Mouse (Mus musculus): Measurements from ENCODE around the gene Hap1. TPM values are rescaled to one million over a fixed set of nuclear protein-coding genes. Genes with fewer than 3 reads are reported as not detected.
"Not testable (repeated sequence)": the region's sequence is repeated elsewhere in the genome, so short reads cannot be mapped to it uniquely, and the experiment has no call there.

Gene Hap1
- total RNA-seq, 4 experiments from 2014 or later, result 50.2 to 117 (median 83.7) TPM

- no peak for DNase-seq
Measured at GRCm38 (mm10) chr11:100318529-100319451, 37.1 kb downstream of the Hap1 start.

DNA sequence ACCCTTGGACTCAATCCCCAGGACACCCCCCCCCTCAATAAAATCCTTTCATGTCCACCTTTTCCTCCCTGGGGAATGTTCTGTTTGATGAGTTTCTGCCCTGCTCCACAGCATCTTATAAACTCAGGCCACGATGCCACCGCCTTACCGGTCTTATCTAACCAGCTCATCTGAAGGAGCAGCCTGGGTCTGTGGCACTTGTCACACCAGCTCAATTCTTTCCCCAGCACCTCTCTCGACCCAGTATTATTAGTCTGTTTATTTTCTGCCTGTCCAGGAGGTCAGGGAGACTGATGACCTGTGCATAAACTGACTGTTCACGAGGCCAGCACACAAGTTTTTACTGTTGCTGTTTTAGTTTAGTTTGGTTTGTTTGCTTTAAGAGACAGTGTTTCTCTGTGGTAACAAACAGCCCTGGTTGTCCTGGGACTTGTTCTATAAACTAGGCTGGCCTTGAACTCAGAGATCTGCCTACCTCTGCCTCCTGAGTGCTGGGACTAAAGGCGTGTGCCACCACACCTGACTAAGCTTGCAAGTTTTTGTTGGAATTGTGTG is 38.0 kb downstream of the Hap1 start:
- no peak for DNase-seq

DNA sequence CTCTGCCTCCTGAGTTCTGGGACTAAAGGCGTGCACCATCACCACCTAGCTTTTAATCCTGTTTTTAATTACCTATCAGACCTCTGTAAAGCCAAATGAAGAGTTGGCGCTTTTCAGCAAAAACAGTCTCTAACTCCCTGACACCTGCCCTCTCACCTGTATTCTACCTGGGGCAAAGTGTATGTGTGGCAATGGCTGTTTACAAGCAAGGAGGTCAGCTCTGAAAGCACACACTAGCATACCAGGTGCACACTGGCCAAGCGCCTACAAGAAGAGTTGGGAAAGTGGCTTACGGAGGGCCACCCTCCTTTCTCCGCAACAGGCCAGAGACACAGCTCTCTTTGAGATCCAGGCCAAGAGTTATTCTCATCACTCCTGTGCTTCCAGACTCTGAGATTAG is 40.5 kb downstream of the Hap1 start:
- no peak for DNase-seq

DNA sequence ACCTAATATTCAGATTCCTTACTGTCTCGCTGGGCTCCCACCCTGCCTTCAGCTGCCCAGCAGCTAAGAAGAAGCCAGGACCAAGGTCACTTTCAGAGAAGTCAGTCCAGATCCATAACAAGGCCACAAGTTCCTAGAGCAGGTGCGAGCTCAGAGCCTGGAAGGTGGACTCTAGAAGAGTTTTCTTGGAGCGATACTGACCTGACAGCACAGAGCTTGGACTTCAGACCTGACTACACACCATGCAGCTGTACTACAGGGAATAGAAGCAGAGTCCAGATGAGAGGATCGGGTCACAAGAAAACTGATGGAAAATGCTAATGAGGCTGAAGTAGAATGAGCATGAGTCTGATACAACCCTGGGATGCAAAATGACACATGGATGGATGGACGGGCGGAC is 42.5 kb downstream of the Hap1 start:
- DNase-seq, result no peak

- DNase-seq, result no peak
Measured at GRCm38 (mm10) chr11:100312096-100312679, 43.7 kb downstream of the Hap1 start.

- DNase-seq, result no peak
Measured at GRCm38 (mm10) chr11:100311656-100312055, 44.3 kb downstream of the Hap1 start.

- not testable (repeated sequence) for DNase-seq
Measured at GRCm38 (mm10) chr11:100308672-100309071, 47.3 kb downstream of the Hap1 start.

- DNase-seq, result no peak
Measured at GRCm38 (mm10) chr11:100307900-100308299, 48.0 kb downstream of the Hap1 start.

- no peak for DNase-seq
Measured at GRCm38 (mm10) chr11:100301292-100301691, 54.6 kb downstream of the Hap1 start.

DNA sequence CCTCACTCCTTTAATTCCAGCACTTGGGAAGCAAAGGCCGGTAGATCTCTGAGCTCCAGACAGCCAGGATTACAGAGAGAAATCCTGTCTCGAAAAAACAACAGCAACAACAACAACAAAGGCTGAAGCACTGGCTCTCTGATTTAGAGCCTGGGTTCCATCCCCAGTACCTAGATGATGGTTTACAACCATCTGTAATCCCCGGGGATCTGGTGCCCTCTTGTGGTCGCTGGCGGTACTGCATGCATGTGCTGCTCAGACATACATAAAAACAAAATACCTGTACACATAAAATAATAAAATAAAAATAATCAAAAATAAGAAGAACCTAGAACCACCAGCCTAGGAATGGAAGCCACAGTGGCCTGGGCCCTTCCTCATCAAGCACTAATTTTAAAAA is 55.6 kb downstream of the Hap1 start:
- DNase-seq, result no peak

DNA sequence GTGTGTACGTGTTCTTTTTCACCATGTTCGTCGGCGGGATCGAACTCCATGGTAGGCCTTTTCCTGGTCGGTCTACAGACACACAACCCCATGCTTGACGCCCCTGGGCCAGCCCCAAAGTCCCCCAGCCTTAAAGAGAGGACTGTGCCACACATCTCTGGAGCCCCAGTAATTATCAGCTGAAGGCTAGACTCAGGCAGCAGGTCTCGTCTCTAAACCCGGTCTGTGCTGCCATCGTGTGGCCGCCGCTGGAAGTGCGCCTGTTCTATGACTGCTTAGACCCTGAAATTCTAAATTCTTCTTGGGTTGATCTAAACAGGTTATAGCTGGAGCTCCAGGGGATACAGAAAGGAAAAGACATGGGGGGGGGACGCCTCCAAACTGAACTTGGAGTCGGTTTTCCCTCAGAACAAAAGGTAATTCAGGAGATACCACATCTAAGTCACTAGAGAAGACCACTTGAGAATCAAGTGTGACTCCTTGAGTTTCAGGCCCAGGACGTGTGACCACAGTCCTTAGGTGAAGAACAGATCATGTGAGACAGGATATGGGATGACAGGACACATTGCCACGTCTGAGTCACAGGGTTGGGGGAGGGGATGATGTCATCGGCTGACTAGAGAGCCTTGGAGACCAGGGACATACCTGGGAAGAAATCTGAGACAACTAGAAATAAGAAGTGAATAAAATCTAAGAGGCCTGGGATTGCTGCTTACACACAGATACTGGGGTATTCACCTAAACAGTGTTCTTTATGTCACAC is 57.5 kb downstream of the Hap1 start:
- DNase-seq, result no peak

DNA sequence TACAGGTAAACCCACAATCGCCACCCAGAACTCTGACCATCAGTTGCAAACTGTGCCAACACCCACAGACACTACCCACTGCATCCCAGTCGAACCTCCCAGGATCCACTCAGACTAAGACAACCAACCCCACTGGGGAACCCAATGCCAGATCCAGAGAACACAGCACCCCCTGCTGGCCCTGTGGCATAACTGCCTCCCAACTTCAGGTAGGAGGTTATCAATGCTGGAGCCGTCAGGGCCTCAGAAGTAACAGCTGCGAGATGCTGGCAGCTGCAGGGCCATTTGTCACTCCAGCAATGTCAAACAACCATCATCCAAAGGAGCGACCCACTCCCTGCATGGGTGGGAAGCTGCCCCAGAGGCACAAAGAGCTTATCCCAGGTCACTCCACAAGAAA is 58.1 kb downstream of the Hap1 start:
- no peak for DNase-seq

Other genes starting within 250 kb of the Hap1 start
- not detected for gene Krt13, start 234.6 kb downstream of the Hap1 start, total RNA-seq (2022)
- not detected for gene Krt15, start 220.2 kb downstream of the Hap1 start, total RNA-seq (2022)
- 1 to 10 TPM; 1.3 to 4.2 (median 3.7) TPM for gene Krt19, start 207.5 kb downstream of the Hap1 start, total RNA-seq (2022)
- gene Krt9, start 162.9 kb downstream of the Hap1 start, total RNA-seq (2022), result under 1 TPM in 1 of 4 experiments, not detected in 3; 0.11 TPM
- under 1 TPM in 2 of 4 experiments, not detected in 2; 0.22 to 0.27 TPM for gene Krt14, start 148.6 kb downstream of the Hap1 start, total RNA-seq (2022)
- not detected for gene Krt16, start 107.2 kb downstream of the Hap1 start, total RNA-seq (2022)
- gene Krt17, start 95.1 kb downstream of the Hap1 start, total RNA-seq (2022), result not detected
- not detected for gene Krt42, start 86.3 kb downstream of the Hap1 start, total RNA-seq (2022)
- 1,000 to 10,000 TPM in 3 of 4 experiments, 100 to 1,000 TPM in 1; 987 to 1,365 (median 1,077) TPM for gene Eif1, start 36.2 kb downstream of the Hap1 start, total RNA-seq (2022)
- not detected for gene Gast, start 21.7 kb downstream of the Hap1 start, total RNA-seq (2022)
- 100 to 1,000 TPM in 1 of 4 experiments, 10 to 100 TPM in 3; 57.5 to 101 (median 82.0) TPM for gene Jup, start 41.6 kb upstream of the Hap1 start, total RNA-seq (2022)
- gene P3h4, start 58.7 kb upstream of the Hap1 start, total RNA-seq (2022), result 10 to 100 TPM; 28.4 to 63.1 (median 42.6) TPM
- 10 to 100 TPM; 15.4 to 57.8 (median 31.3) TPM for gene Fkbp10, start 59.6 kb upstream of the Hap1 start, total RNA-seq (2022)
- 10 to 100 TPM; 49.7 to 76.8 (median 68.5) TPM for gene Nt5c3b, start 85.7 kb upstream of the Hap1 start, total RNA-seq (2022)
- gene Klhl10, start 85.8 kb upstream of the Hap1 start, total RNA-seq (2022), result 1 to 10 TPM in 3 of 4 experiments, under 1 TPM in 1; 0.99 to 2.3 (median 1.5) TPM
- 10 to 100 TPM; 62.9 to 96.4 (median 75.3) TPM for gene Klhl11, start 116.6 kb upstream of the Hap1 start, total RNA-seq (2022)
- gene Acly, start 171.9 kb upstream of the Hap1 start, total RNA-seq (2022), result 1,000 to 10,000 TPM; 1,202 to 1,723 (median 1,362) TPM
- gene Ttc25, start 189.5 kb upstream of the Hap1 start, total RNA-seq (2022), result 1 to 10 TPM; 4.4 to 6.4 (median 5.4) TPM
- 10 to 100 TPM; 47.5 to 85.0 (median 71.9) TPM for gene Cnp, start 218.8 kb upstream of the Hap1 start, total RNA-seq (2022)